Mouse (Mus musculus): ENCODE data around the gene Upk1a. TPM values are rescaled to one million over a fixed set of nuclear protein-coding genes. Genes with fewer than 3 reads are reported as not detected.

Upk1a gene
- polyA plus RNA-seq, 1 experiment = 2.8 TPM

DNA sequence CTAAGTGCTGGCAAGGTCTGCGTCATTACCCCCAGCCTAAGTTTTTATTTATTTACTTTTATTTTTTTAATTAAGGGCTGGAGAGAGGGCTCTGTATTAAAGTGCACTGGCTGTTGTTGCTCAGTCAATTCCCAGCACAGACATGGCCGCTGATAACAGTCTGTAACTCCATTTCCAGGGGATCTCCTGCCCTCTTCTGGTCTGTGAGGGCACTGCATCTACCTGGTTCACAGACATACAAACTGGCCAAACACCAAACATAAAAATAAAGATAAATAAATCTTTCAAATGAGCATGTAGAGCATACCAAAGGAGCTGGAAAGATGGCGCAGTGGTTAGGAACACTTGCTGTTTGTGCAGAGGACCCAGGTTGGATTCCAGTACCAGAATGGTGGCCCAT lies 6.6 kb upstream of the Upk1a start:
- Histone ChIP-seq H3K27ac (ENCODE audit: insufficient read depth, low read length) (no peak overlapping the region), H3K9me3 (replicated peaks; ENCODE audit: control insufficient read depth, insufficient read depth, low read length, poor library complexity, severe bottlenecking) (no peaks in the 10 kb centered on the region), H3K27me3 (ENCODE audit: control insufficient read depth, insufficient read depth, low read length, poor library complexity, severe bottlenecking) (no peaks in the 10 kb centered on the region), H3K9ac (ENCODE audit: low read depth, poor library complexity, severe bottlenecking) (no peak overlapping the region), H3K4me3 (ENCODE audit: low read depth, low read length) (no peak overlapping the region), H3K4me1 (ENCODE audit: control insufficient read depth, insufficient read depth, low read length) (no peaks in the 10 kb centered on the region), H3K36me3 (ENCODE audit: control insufficient read depth, insufficient read depth, low read length, poor library complexity, severe bottlenecking) (peaks cover 26% of the 10 kb centered on the region)
- peak; percentile 58 for TF ChIP-seq CTCF (IDR thresholded peaks at IDR 0.05; ENCODE audit: low read depth, low read length)
- TF ChIP-seq EP300 (IDR thresholded peaks at IDR 0.05; ENCODE audit: insufficient read depth, low read depth, low read length) = no peak

GRCm38 (mm10) chr7:30618658-30619057 lies 6.0 kb upstream of the Upk1a start:
- peaks cover 23% of the 10 kb centered on the region for H3K36me3 ChIP-seq (ENCODE audit: control insufficient read depth, insufficient read depth, low read length, poor library complexity, severe bottlenecking)
- no peak overlapping the region for H3K4me3 ChIP-seq (ENCODE audit: low read depth, low read length)
- H3K27ac ChIP-seq (ENCODE audit: insufficient read depth, low read length) = no peak overlapping the region
- H3K27me3 ChIP-seq (ENCODE audit: control insufficient read depth, insufficient read depth, low read length, poor library complexity, severe bottlenecking) = no peaks in the 10 kb centered on the region
- no peaks in the 10 kb centered on the region for H3K4me1 ChIP-seq (ENCODE audit: control insufficient read depth, insufficient read depth, low read length)
- H3K9ac ChIP-seq (ENCODE audit: low read depth, poor library complexity, severe bottlenecking) = no peak overlapping the region
- TF ChIP-seq CTCF (IDR thresholded peaks at IDR 0.05; ENCODE audit: low read depth, low read length) = no peak
- no peak for TF ChIP-seq EP300 (IDR thresholded peaks at IDR 0.05; ENCODE audit: insufficient read depth, low read depth, low read length)
- no peak for TF ChIP-seq POLR2A (IDR thresholded peaks at IDR 0.05; ENCODE audit: insufficient read depth, low read length)
- no peaks in the 10 kb centered on the region for H3K9me3 ChIP-seq (replicated peaks; ENCODE audit: control insufficient read depth, insufficient read depth, low read length, poor library complexity, severe bottlenecking)

- H3K9ac ChIP-seq (ENCODE audit: low read depth, poor library complexity, severe bottlenecking) = no peak overlapping the region
- no peaks in the 10 kb centered on the region for H3K9me3 ChIP-seq (replicated peaks; ENCODE audit: control insufficient read depth, insufficient read depth, low read length, poor library complexity, severe bottlenecking)
- H3K27ac ChIP-seq (ENCODE audit: insufficient read depth, low read length) = peak overlapping the region; percentile 51
- H3K4me3 ChIP-seq (ENCODE audit: low read depth, low read length) = no peak overlapping the region
- no peaks in the 10 kb centered on the region for H3K27me3 ChIP-seq (ENCODE audit: control insufficient read depth, insufficient read depth, low read length, poor library complexity, severe bottlenecking)
- TF ChIP-seq EP300 (IDR thresholded peaks at IDR 0.05; ENCODE audit: insufficient read depth, low read depth, low read length) = no peak
- TF ChIP-seq CTCF (IDR thresholded peaks at IDR 0.05; ENCODE audit: low read depth, low read length) = no peak
- no peak for TF ChIP-seq POLR2A (IDR thresholded peaks at IDR 0.05; ENCODE audit: insufficient read depth, low read length)
- no peaks in the 10 kb centered on the region for H3K4me1 ChIP-seq (ENCODE audit: control insufficient read depth, insufficient read depth, low read length)
- H3K36me3 ChIP-seq (ENCODE audit: control insufficient read depth, insufficient read depth, low read length, poor library complexity, severe bottlenecking) = peaks cover 13% of the 10 kb centered on the region
Observed at GRCm38 (mm10) chr7:30615049-30615760, 2.6 kb upstream of the Upk1a start.

GRCm38 (mm10) chr7:30614454-30614853 lies 1.8 kb upstream of the Upk1a start:
- Histone ChIP-seq H3K9me3 (replicated peaks; ENCODE audit: control insufficient read depth, insufficient read depth, low read length, poor library complexity, severe bottlenecking) (no peaks in the 10 kb centered on the region), H3K9ac (ENCODE audit: low read depth, poor library complexity, severe bottlenecking) (no peak overlapping the region), H3K27me3 (ENCODE audit: control insufficient read depth, insufficient read depth, low read length, poor library complexity, severe bottlenecking) (no peaks in the 10 kb centered on the region), H3K36me3 (ENCODE audit: control insufficient read depth, insufficient read depth, low read length, poor library complexity, severe bottlenecking) (peaks cover 13% of the 10 kb centered on the region), H3K4me1 (ENCODE audit: control insufficient read depth, insufficient read depth, low read length) (peaks cover 2% of the 10 kb centered on the region), H3K4me3 (ENCODE audit: low read depth, low read length) (no peak overlapping the region), H3K27ac (ENCODE audit: insufficient read depth, low read length) (peak overlapping the region; percentile 51; the same call in 1 of the 2 replicates)
- TF ChIP-seq POLR2A (IDR thresholded peaks at IDR 0.05; ENCODE audit: insufficient read depth, low read length) (no peak), CTCF (IDR thresholded peaks at IDR 0.05; ENCODE audit: low read depth, low read length) (no peak), EP300 (IDR thresholded peaks at IDR 0.05; ENCODE audit: insufficient read depth, low read depth, low read length) (no peak)

GRCm38 (mm10) chr7:30613529-30614112 lies 974 bp upstream of the Upk1a start:
- Histone ChIP-seq H3K9me3 (replicated peaks; ENCODE audit: control insufficient read depth, insufficient read depth, low read length, poor library complexity, severe bottlenecking) (no peaks in the 10 kb centered on the region), H3K27me3 (ENCODE audit: control insufficient read depth, insufficient read depth, low read length, poor library complexity, severe bottlenecking) (no peaks in the 10 kb centered on the region), H3K9ac (ENCODE audit: low read depth, poor library complexity, severe bottlenecking) (no peak overlapping the region), H3K27ac (ENCODE audit: insufficient read depth, low read length) (no peak overlapping the region), H3K4me3 (ENCODE audit: low read depth, low read length) (no peak overlapping the region), H3K36me3 (ENCODE audit: control insufficient read depth, insufficient read depth, low read length, poor library complexity, severe bottlenecking) (peaks cover 8% of the 10 kb centered on the region), H3K4me1 (ENCODE audit: control insufficient read depth, insufficient read depth, low read length) (peaks cover 2% of the 10 kb centered on the region)
- no peak for TF ChIP-seq EP300 (IDR thresholded peaks at IDR 0.05; ENCODE audit: insufficient read depth, low read depth, low read length)
- peak; percentile 72 for TF ChIP-seq CTCF (IDR thresholded peaks at IDR 0.05; ENCODE audit: low read depth, low read length)

DNA sequence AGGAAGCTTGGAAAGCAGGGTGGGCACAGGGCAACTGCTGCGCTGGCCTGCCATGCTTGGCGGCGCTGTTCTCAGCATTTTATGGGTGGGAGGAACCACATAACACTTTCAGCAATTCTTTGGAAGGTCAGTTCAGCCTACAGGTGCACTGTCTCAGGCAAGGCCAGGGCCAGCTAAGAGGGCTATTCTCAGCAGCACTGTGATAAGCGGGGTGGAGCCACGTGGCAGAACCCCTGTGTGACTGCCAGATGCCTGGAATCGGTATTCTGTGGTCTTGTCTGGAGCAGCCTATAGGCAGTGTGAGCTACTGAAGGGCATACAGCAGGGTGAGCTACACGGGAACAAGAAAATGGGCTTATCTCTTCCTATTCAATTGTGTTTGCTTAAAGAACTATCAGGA lies 2.6 kb downstream of the Upk1a start:
- Histone ChIP-seq H3K4me1 (ENCODE audit: control insufficient read depth, insufficient read depth, low read length) (peaks cover 2% of the 10 kb centered on the region), H3K4me3 (ENCODE audit: low read depth, low read length) (no peak overlapping the region), H3K27me3 (ENCODE audit: control insufficient read depth, insufficient read depth, low read length, poor library complexity, severe bottlenecking) (no peaks in the 10 kb centered on the region), H3K9ac (ENCODE audit: low read depth, poor library complexity, severe bottlenecking) (no peak overlapping the region), H3K27ac (ENCODE audit: insufficient read depth, low read length) (no peak overlapping the region), H3K9me3 (replicated peaks; ENCODE audit: control insufficient read depth, insufficient read depth, low read length, poor library complexity, severe bottlenecking) (no peaks in the 10 kb centered on the region), H3K36me3 (ENCODE audit: control insufficient read depth, insufficient read depth, low read length, poor library complexity, severe bottlenecking) (no peaks in the 10 kb centered on the region)
- TF ChIP-seq POLR2A (IDR thresholded peaks at IDR 0.05; ENCODE audit: insufficient read depth, low read length) = no peak
- no peak for TF ChIP-seq EP300 (IDR thresholded peaks at IDR 0.05; ENCODE audit: insufficient read depth, low read depth, low read length)
- peak; percentile 32 for TF ChIP-seq CTCF (IDR thresholded peaks at IDR 0.05; ENCODE audit: low read depth, low read length)

All from ES-Bruce4 (cell line).